Mouse (Mus musculus) limb, embryonic 15.5 days (tissue): Measurements from ENCODE around the gene Psmg4. TPM values are rescaled to one million over a fixed set of nuclear protein-coding genes. Genes with fewer than 3 reads are reported as not detected.

Experiments
- ATAC-seq: fragments of 200-750 bp; cut with Nextera tagmentation; 2 replicates; pipeline ENCODE4 v1.8.0; 2017; ENCODE audit warnings: low read depth, moderate TSS enrichment; ENCODE audit not compliant: insufficient number of reproducible peaks, low FRiP score, low TSS enrichment
- H3K27ac ChIP-seq: fragments of 300-500 bp; sonication (generic); 2 replicates; pipeline ENCODE4 v1.5.1; 2015; ENCODE audit warnings: moderate library complexity, mild to moderate bottlenecking, inconsistent platforms
- H3K27me3 ChIP-seq: fragments of 300-500 bp; sonication (generic); 2 replicates; pipeline ENCODE4 v1.6.1; 2015; ENCODE audit warnings: inconsistent platforms
- H3K36me3 ChIP-seq: fragments of 300-500 bp; sonication (generic); 2 replicates; pipeline ENCODE4 v1.6.1; 2015; ENCODE audit warnings: inconsistent platforms
- H3K4me1 ChIP-seq: fragments of 300-500 bp; sonication (generic); 2 replicates; pipeline ENCODE4 v1.6.1; 2015; ENCODE audit warnings: inconsistent platforms
- H3K4me2 ChIP-seq: fragments of 300-500 bp; sonication (generic); 2 replicates; pipeline ENCODE4 v1.6.1; 2015; ENCODE audit warnings: mild to moderate bottlenecking, inconsistent platforms
- H3K4me3 ChIP-seq: fragments of 300-500 bp; sonication (generic); 2 replicates; pipeline ENCODE4 v1.5.1; 2015; ENCODE audit warnings: mild to moderate bottlenecking, inconsistent platforms
- H3K9ac ChIP-seq: fragments of 300-500 bp; sonication (generic); 2 replicates; pipeline ENCODE4 v1.6.1; 2015; ENCODE audit warnings: inconsistent platforms
- H3K9me3 ChIP-seq: fragments of 300-500 bp; sonication (generic); 2 replicates; pipeline ENCODE4 v1.6.1; 2016; ENCODE audit warnings: inconsistent platforms
- WGBS: fragments of 180-500 bp; shearing (Covaris S2); methylation state at CpG from one replicate; pipeline ENCODE4 v1.1.7; 2015; 5-methylcytosine and 5-hydroxymethylcytosine counted together
- polyA plus RNA-seq: library from polyadenylated mRNA; unstranded; fragments of >200 nt; fragmentation: Nextera tagmentation; extraction: Ambion mirVana; gene quantifications from 2 replicates; pipeline ENCODE4 v1.2.1, GENCODE M21; 2015

Gene Psmg4
- polyA plus RNA-seq, 1 experiment from 2014 or later = 65.5 TPM

DNA sequence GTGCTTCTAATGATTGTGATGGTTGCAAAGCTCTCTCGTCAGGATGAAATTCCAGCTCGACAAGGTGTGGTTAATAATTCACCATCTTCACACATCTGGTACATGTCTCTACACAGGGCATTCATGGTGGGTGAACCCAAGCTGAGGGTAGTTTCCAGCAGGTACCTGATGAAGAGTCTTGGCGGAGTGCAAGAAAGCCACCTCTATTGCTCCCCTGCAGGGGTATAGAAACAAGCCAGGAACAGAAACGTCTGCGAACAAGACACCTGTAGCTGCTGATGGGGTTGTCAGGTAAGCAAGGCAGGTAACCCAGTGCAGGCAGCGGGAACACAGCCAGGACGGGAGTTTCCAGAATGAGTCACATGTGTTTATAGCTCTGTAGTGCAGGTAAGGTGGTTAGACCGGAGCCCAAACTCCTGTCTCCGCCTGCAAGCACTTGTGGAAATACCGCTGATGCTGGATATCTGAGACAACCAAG lies 50.0 kb downstream of the Psmg4 start:
- 50% methylated on average over 10 of the region's 10 CpGs for WGBS
- Histone ChIP-seq H3K9me3 (no peaks in the 10 kb centered on the region), H3K4me3 (no peak overlapping the region), H3K4me1 (no peaks in the 10 kb centered on the region), H3K27me3 (no peaks in the 10 kb centered on the region), H3K36me3 (no peaks in the 10 kb centered on the region), H3K9ac (no peak overlapping the region), H3K4me2 (no peak overlapping the region), H3K27ac (no peak overlapping the region)
- ATAC-seq = no peak

- Histone ChIP-seq H3K4me3 (no peak overlapping the region), H3K4me2 (no peak overlapping the region)
- ATAC-seq = no peak
Observed at GRCm38 (mm10) chr13:34214855-34215254, 52.1 kb downstream of the Psmg4 start.

GRCm38 (mm10) chr13:34218776-34219175 lies 56.0 kb downstream of the Psmg4 start:
- 80% methylated on average over 3 of the region's 3 CpGs for WGBS
- H3K4me1 ChIP-seq = no peaks in the 10 kb centered on the region
- no peaks in the 10 kb centered on the region; the same call in 1 of the 2 replicates for H3K9me3 ChIP-seq
- no peaks in the 10 kb centered on the region for H3K36me3 ChIP-seq
- no peak for ATAC-seq
- H3K9ac ChIP-seq = no peak overlapping the region
- no peaks in the 10 kb centered on the region for H3K27me3 ChIP-seq
- H3K27ac ChIP-seq = no peak overlapping the region
- H3K4me2 ChIP-seq = no peak overlapping the region
- H3K4me3 ChIP-seq = no peak overlapping the region

More at GRCm38 (mm10) chr13:34214855-34215254, 52.1 kb downstream of the Psmg4 start:
- H3K36me3 ChIP-seq = no peaks in the 10 kb centered on the region
- no peaks in the 10 kb centered on the region; the same call in 1 of the 2 replicates for H3K9me3 ChIP-seq
- no peaks in the 10 kb centered on the region for H3K27me3 ChIP-seq
- H3K4me1 ChIP-seq = no peaks in the 10 kb centered on the region
- no peak overlapping the region for H3K27ac ChIP-seq
- no peak overlapping the region for H3K9ac ChIP-seq
- 87% methylated on average over 3 of the region's 3 CpGs for WGBS

DNA sequence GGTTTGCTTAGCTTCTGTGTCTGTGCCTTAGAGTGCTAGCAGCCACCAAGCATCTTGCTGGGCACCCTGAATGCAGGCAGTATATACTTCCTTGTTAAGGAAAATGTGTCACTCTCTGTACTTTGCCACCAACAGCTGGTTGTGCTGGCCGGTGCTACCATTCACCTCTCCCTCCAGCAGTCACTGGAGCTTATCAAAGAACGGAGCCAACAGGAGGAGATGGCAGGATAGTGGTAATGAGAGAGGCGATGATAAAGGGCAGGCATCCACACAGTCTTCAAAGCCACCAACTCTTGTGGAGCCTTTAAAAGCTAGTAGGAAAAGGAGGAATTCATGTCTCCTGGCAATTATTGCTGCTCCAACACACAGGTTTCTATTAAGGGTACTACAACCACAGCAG lies 57.0 kb downstream of the Psmg4 start:
- H3K4me1 ChIP-seq = no peaks in the 10 kb centered on the region
- no peaks in the 10 kb centered on the region for H3K27me3 ChIP-seq
- H3K36me3 ChIP-seq = no peaks in the 10 kb centered on the region
- no peak overlapping the region for H3K4me3 ChIP-seq
- no peak for ATAC-seq
- H3K9me3 ChIP-seq = no peaks in the 10 kb centered on the region; the same call in 1 of the 2 replicates
- 44% methylated on average over 3 of the region's 3 CpGs for WGBS
- no peak overlapping the region for H3K9ac ChIP-seq
- H3K4me2 ChIP-seq = no peak overlapping the region
- no peak overlapping the region for H3K27ac ChIP-seq

- Histone ChIP-seq H3K4me3 (no peak overlapping the region), H3K9me3 (no peaks in the 10 kb centered on the region; the same call in 1 of the 2 replicates), H3K4me2 (no peak overlapping the region), H3K27me3 (no peaks in the 10 kb centered on the region), H3K9ac (no peak overlapping the region), H3K4me1 (peaks cover 5% of the 10 kb centered on the region; the same call in 1 of the 2 replicates), H3K36me3 (no peaks in the 10 kb centered on the region), H3K27ac (no peak overlapping the region)
- ATAC-seq = no peak
- WGBS = 33% methylated on average over 7 of the region's 7 CpGs
Observed at GRCm38 (mm10) chr13:34222985-34223384, 60.2 kb downstream of the Psmg4 start.

DNA sequence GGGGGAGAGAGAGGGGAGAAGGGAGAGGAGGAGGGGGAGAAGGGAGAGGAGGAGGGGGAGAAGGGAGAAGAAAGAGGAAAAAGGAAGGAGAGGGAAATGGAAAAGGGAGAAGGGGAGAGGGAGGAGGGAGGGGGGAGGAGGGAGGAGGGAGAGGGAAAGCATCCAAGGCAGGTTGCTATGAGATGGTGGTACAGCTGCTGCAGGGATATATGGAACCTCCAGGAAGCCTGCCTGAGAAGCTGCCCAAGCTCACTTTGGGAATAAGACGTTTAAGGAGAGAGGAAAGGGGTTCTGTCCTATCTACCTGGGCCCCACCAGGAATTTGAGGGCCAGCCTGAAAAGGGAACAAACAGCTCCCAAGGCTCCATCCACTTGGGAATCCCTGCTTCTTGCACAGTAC lies 64.2 kb downstream of the Psmg4 start:
- Histone ChIP-seq H3K36me3 (no peaks in the 10 kb centered on the region), H3K27ac (no peak overlapping the region), H3K4me1 (peaks cover 7% of the 10 kb centered on the region; the same call in 1 of the 2 replicates), H3K27me3 (no peaks in the 10 kb centered on the region), H3K9me3 (no peaks in the 10 kb centered on the region), H3K9ac (no peak overlapping the region), H3K4me2 (no peak overlapping the region), H3K4me3 (no peak overlapping the region)
- 15% methylated on average over 1 of the region's 1 CpGs for WGBS
- no peak for ATAC-seq

Other genes starting within 250 kb of the Psmg4 start
- 13.8 and 19.5 TPM in 2 replicates for gene Nqo2, start 198.3 kb upstream of the Psmg4 start, polyA plus RNA-seq
- 16.7 and 19.2 TPM in 2 replicates for gene Ripk1, start 160.6 kb upstream of the Psmg4 start, polyA plus RNA-seq
- gene Serpinb6a, start 160.2 kb upstream of the Psmg4 start, polyA plus RNA-seq = 67.3 and 71.8 TPM in 2 replicates
- 38.9 and 45.0 TPM in 2 replicates for gene Bphl, start 125.4 kb upstream of the Psmg4 start, polyA plus RNA-seq
- 188 and 249 TPM in 2 replicates for gene Tubb2a, start 85.0 kb upstream of the Psmg4 start, polyA plus RNA-seq
- 33.5 and 34.5 TPM in 2 replicates for gene Tubb2b, start 32.5 kb upstream of the Psmg4 start, polyA plus RNA-seq
- gene Slc22a23, start 182.2 kb downstream of the Psmg4 start, polyA plus RNA-seq = 4.3 and 5.6 TPM in 2 replicates